Comparison of ENCODE assay signal across 31 mouse cellular contexts in genomic region chr17:8606695-8607094, GRCm38 (mm10). TPM values are rescaled to one million over a fixed set of nuclear protein-coding genes. Genes with fewer than 3 reads are reported as not detected.
DNase-seq lines count a peak whose midpoint lies in the region; ATAC-seq and TF ChIP-seq lines count a peak whose summit lies in the region.
"Had no signal": no experiment of that assay in that cellular context is flagged by ENCODE, and none has a peak within 500 bp of the region (broad histone marks: within the 10 kb centered on the region; RNA-seq: fewer than 3 reads in every experiment).

No protein-coding gene starts in this region.

- peaks cover 5% of the 10 kb centered on the region; the same call in 1 of the 2 replicates for H3K4me1 ChIP-seq in megakaryocyte, embryonic 14.5 days
- H3K4me1 ChIP-seq in stomach, postnatal 0 days (replicated peaks; ENCODE audit: control insufficient read depth, insufficient read depth) = no peaks in the 10 kb centered on the region
- H3K4me1 ChIP-seq: forebrain, embryonic 10.5 days; hindbrain, embryonic 15.5 days had no signal

- no peak overlapping the region for H3K27ac ChIP-seq in stomach, postnatal 0 days (replicated peaks)
- H3K27ac ChIP-seq: forebrain, embryonic 10.5 days; gastrocnemius, adult 2 months; hindbrain, embryonic 15.5 days had no signal

- WGBS in stomach, postnatal 0 days = 72% methylated on average over 3 of the region's 3 CpGs

- 0 out of 2 replicates have a peak, but pooled peaks cover 4% of the 10 kb centered on the region for H3K9me3 ChIP-seq in megakaryocyte, embryonic 14.5 days
- no peaks in the 10 kb centered on the region for H3K9me3 ChIP-seq in stomach, postnatal 0 days (ENCODE audit: control insufficient read depth, low read length)
- H3K9me3 ChIP-seq: forebrain, embryonic 10.5 days; hindbrain, embryonic 15.5 days had no signal

- peaks cover 32% of the 10 kb centered on the region for H3K27me3 ChIP-seq in megakaryocyte, embryonic 14.5 days (replicated peaks)
- H3K27me3 ChIP-seq in stomach, postnatal 0 days (ENCODE audit: control insufficient read depth, insufficient read depth, low read length) = no peaks in the 10 kb centered on the region
- H3K27me3 ChIP-seq: hindbrain, embryonic 15.5 days had no signal

- no peak overlapping the region for H3K9ac ChIP-seq in stomach, postnatal 0 days (ENCODE audit: low read length)
- H3K9ac ChIP-seq: forebrain, postnatal 0 days; hindbrain, embryonic 15.5 days had no signal

- DNase-seq in stomach, postnatal 0 days (ENCODE audit: low spot score) = peak; percentile 6
- DNase-seq in spleen, postnatal 36 days (ENCODE audit: low spot score in 2 of 2) = no peak
- DNase-seq in heart, postnatal 25 days (ENCODE audit: low spot score) = no peak
- DNase-seq: adrenal gland, postnatal 10 days; adrenal gland, postnatal 36 days; cerebellum, postnatal 10 days; cerebellum, postnatal 36 days; forebrain, postnatal 0 days; gastrocnemius, adult 2 months; gastrocnemius, postnatal 14 days; heart, adult 18-20 months; heart, postnatal 36 days had no signal

- H3K4me2 ChIP-seq in stomach, postnatal 0 days (replicated peaks; ENCODE audit: low read depth) = no peak overlapping the region
- H3K4me2 ChIP-seq: heart, embryonic 11.5 days; hindbrain, embryonic 15.5 days had no signal

- H3K36me3 ChIP-seq in megakaryocyte, embryonic 14.5 days (replicated peaks; ENCODE audit: low read length) = no peaks in the 10 kb centered on the region
- H3K36me3 ChIP-seq in stomach, postnatal 0 days (ENCODE audit: control insufficient read depth, insufficient read depth, low read length) = no peaks in the 10 kb centered on the region
- H3K36me3 ChIP-seq: forebrain, embryonic 10.5 days; hindbrain, embryonic 15.5 days had no signal

- no peak for TF ChIP-seq EP300 in stomach, postnatal 0 days (optimal IDR thresholded peaks at IDR 0.05)

- ATAC-seq in megakaryocyte, adult 5-6 weeks (ENCODE audit: poor library complexity, severe bottlenecking) = no peak
- ATAC-seq in granulocyte monocyte progenitor cell, adult 5-6 weeks (replicated peaks; ENCODE audit: poor library complexity, severe bottlenecking) = peak; percentile 50
- no peak for ATAC-seq in stomach, postnatal 0 days (ENCODE audit: low FRiP score, low TSS enrichment)
- ATAC-seq: activated CD4-positive, CD25-positive, alpha-beta regulatory T cell, adult 4 months; forebrain, embryonic 14.5 days; forebrain, postnatal 0 days; intestine, postnatal 0 days had no signal

- no peak for TF ChIP-seq CTCF in stomach, postnatal 0 days (IDR thresholded peaks at IDR 0.05; ENCODE audit: low read depth)

- H3K4me3 ChIP-seq in megakaryocyte, embryonic 14.5 days (replicated peaks) = peak overlapping the region; percentile 57
- no peak overlapping the region for H3K4me3 ChIP-seq in stomach, postnatal 0 days (ENCODE audit: low read depth, low read length)
- H3K4me3 ChIP-seq: forebrain, embryonic 10.5 days; gastrocnemius, adult 2 months; hindbrain, embryonic 15.5 days had no signal

- intact Hi-C loops in heart, postnatal 25 days (cut with DNase I) = no loop called here

RNA-seq across cellular contexts. Expression of gene Gm17087, which starts 39.9 kb away (rescaled TPM):
- polyA plus RNA-seq in megakaryocyte, embryonic 14.5 days (2012; ENCODE audit: insufficient read depth, low replicate concordance) = not detected in 2 replicates
- total RNA-seq in megakaryocyte, adult 5-6 weeks (2015) = 0.13 and 0.25 TPM in 2 replicates
- not detected in 2 replicates for total RNA-seq in megakaryocyte, adult 5-6 weeks (2017)
- not detected in 2 replicates for total RNA-seq in granulocyte monocyte progenitor cell, adult 5-6 weeks (2014; fragmentation: Nextera tagmentation)
- total RNA-seq in granulocyte monocyte progenitor cell, adult 5-6 weeks (2017) = not detected in 2 replicates
- not detected in 2 replicates for polyA plus RNA-seq in stomach, postnatal 0 days (2015; fragmentation: Nextera tagmentation; extraction: Ambion mirVana)
- total RNA-seq in heart, postnatal 25 days (2021) = not detected
- total RNA-seq: adrenal gland, postnatal 10 days; adrenal gland, postnatal 36 days; ES-E14; forebrain, postnatal 0 days; gastrocnemius, adult 2 months; gastrocnemius, postnatal 14 days; gastrocnemius, postnatal 4 days; heart, adult 18-20 months; heart, postnatal 36 days had no signal
- polyA plus RNA-seq: cerebellum, adult 2 months; embryonic facial prominence, embryonic 11.5 days; embryonic facial prominence, embryonic 14.5 days; forebrain, embryonic 10.5 days; forebrain, embryonic 14.5 days; forebrain, postnatal 0 days; frontal cortex, adult 2 months; heart, embryonic 11.5 days; heart, embryonic 14.5 days; heart, postnatal 0 days; hindbrain, embryonic 11.5 days; hindbrain, embryonic 15.5 days; intestine, embryonic 14.5 days; intestine, postnatal 0 days had no signal
